Mouse (Mus musculus): Measurements from ENCODE around the gene Pld6.

DNA sequence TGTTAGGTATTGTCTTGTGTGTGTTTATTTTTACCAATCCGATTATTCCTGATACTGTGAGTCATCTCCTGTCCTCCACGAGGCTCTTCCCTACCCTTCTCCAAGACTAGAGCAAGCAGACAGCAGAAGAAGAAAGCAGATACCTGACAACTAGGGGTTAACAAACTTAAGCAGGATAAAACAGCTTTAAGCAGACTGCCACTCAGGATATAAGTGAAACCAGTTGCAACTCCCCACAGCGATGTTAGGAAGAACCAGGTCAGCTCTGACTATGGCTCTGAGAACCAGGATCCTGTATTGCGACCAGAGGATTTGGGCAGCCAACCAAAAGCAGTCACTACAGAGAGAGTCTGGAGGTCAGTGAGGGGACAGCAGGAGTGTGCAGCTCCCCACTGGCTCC lies 23.8 kb upstream of the Pld6 start:
- TF ChIP-seq POLR2A (IDR thresholded peaks at IDR 0.05; ENCODE audit: insufficient read depth, low read depth, low read length) (no peak), CTCF (IDR thresholded peaks at IDR 0.05; ENCODE audit: insufficient read depth, low read depth, low read length) (no peak)

Data from olfactory bulb, adult 2 months (tissue).